Mouse (Mus musculus) ES-Bruce4 (cell line): ENCODE measurements at regions not wholly inside any gene's neighbourhood (a gene's known extent, or its start where the extent isn't known, plus 50 kb on each side); places are given as distances from the start of the nearest gene placed in this dataset.

Experiments
- H3K27ac ChIP-seq: 2 replicates; pipeline ENCODE4 v1.5.1; 2012; ENCODE audit warnings: low read length, inconsistent platforms; ENCODE audit not compliant: insufficient read depth
- H3K27me3 ChIP-seq: 2 replicates; pipeline ENCODE4 v1.6.1; 2012; ENCODE audit warnings: mild to moderate bottlenecking, low read length, inconsistent platforms; ENCODE audit not compliant: control insufficient read depth, poor library complexity, insufficient read depth, severe bottlenecking
- H3K36me3 ChIP-seq: 2 replicates; pipeline ENCODE4 v1.6.1; 2012; ENCODE audit warnings: inconsistent platforms, mild to moderate bottlenecking, low read length, moderate library complexity; ENCODE audit not compliant: control insufficient read depth, poor library complexity, insufficient read depth, severe bottlenecking
- H3K4me1 ChIP-seq: one replicate; pipeline ENCODE4 v1.8.1; 2011; ENCODE audit warnings: low read length; ENCODE audit not compliant: control insufficient read depth, insufficient read depth
- H3K4me3 ChIP-seq: 2 replicates; pipeline ENCODE4 v1.5.1; 2011; ENCODE audit warnings: low read depth, mild to moderate bottlenecking, low read length
- H3K9ac ChIP-seq: 2 replicates; pipeline ENCODE4 v1.6.1; 2012; ENCODE audit warnings: low read depth, mild to moderate bottlenecking, inconsistent platforms; ENCODE audit not compliant: poor library complexity, severe bottlenecking
- H3K9me3 ChIP-seq: replicated peaks from 2 replicates; pipeline ENCODE4 v1.6.1; 2012; ENCODE audit warnings: mild to moderate bottlenecking, low read length, inconsistent platforms; ENCODE audit not compliant: control insufficient read depth, poor library complexity, insufficient read depth, severe bottlenecking
- CTCF ChIP-seq: IDR thresholded peaks from one replicate; pipeline ENCODE4 v1.8.1; 2011; ENCODE audit warnings: low read depth, low read length
- EP300 ChIP-seq: IDR thresholded peaks from 2 replicates; pipeline ENCODE4 v1.6.1; 2011; ENCODE audit warnings: low read depth, low read length; ENCODE audit not compliant: insufficient read depth
- POLR2A ChIP-seq: IDR thresholded peaks from one replicate; pipeline ENCODE4 v1.8.1; 2011; ENCODE audit warnings: low read length; ENCODE audit not compliant: insufficient read depth

DNA sequence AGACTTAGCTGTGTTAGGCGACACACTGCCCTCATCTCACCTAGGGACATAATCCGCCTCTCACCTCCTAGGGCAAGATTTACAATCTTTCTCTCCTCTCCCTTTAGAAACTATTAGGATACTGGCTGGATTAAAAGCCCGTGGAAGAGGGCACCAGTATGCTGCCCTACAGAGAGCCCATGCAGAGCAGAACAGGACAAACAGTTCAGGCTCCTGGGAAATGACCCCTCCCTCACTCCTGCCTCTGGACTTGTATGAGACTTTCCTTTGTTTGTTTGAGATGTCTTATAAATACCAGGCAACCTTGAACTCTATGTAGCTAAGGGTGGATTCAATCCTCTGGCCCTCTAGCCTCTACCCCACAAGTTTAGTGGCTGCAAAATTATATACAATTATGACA, 81.8 kb upstream of the Barx2 start:
- H3K4me3 ChIP-seq = no peak overlapping the region
- no peaks in the 10 kb centered on the region for H3K9me3 ChIP-seq
- H3K27me3 ChIP-seq = no peaks in the 10 kb centered on the region
- no peak for TF ChIP-seq POLR2A
- no peak for TF ChIP-seq CTCF
- no peak for TF ChIP-seq EP300
- H3K27ac ChIP-seq = no peak overlapping the region
- H3K4me1 ChIP-seq = no peaks in the 10 kb centered on the region
- no peaks in the 10 kb centered on the region for H3K36me3 ChIP-seq
- no peak overlapping the region for H3K9ac ChIP-seq

DNA sequence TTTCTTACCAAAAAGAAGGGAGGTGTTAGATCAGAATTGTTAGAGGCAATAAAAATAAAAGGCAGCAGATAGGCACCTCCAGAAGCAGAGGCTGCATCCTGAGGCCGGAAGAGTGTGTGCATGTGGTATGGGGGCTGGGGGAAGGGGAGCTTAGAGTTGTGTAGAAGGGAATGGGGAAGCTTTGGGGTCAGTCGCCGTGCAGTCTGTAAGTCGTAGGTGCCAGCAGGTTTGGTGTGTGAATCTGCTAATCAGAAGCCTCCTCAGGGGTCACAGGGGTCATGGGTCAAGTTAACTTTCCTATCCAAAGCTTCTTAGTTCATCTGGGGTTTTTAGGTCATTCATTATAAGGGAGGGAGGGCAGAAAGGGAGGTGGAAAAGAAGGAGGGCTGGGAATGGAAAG, 82.4 kb upstream of the Barx2 start:
- no peaks in the 10 kb centered on the region for H3K27me3 ChIP-seq
- H3K36me3 ChIP-seq = no peaks in the 10 kb centered on the region
- no peaks in the 10 kb centered on the region for H3K9me3 ChIP-seq
- H3K9ac ChIP-seq = no peak overlapping the region
- H3K27ac ChIP-seq = no peak overlapping the region
- no peaks in the 10 kb centered on the region for H3K4me1 ChIP-seq
- no peak overlapping the region for H3K4me3 ChIP-seq
- TF ChIP-seq POLR2A = no peak
- no peak for TF ChIP-seq EP300
- TF ChIP-seq CTCF = no peak

DNA sequence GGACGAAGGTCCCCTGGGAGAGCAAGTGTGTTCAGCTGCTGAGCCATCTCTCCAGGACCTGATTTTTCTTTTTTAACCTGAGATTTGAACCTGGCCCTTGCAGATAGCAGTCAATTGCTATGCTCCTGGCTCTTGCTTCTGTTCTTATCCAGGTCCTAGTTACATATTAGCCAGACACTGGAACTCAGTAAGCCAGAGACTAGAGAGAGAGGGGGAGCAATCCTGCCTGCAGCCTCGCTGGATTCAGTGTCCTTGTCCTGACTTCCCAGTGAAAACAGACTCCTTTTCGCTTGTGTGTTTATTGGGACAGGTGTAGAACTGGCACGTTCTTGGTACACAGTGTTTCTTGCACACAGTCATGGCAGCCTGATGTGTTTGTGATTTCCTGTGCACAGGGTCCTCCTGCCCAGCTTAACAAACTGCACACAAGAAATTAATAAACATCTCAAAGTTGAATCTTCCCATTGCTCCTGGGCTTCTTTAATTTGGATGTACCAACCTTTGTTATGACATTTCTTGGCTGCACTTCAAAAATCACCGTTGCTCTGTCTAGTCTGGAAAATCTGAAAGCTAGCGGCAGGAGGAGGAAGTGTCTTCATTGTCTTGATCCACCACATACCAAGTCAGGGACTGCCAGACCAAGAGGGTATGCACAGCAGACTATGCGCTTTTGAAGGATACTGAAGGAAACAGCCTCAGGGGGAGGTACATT, 83.4 kb upstream of the Barx2 start:
- no peak for TF ChIP-seq POLR2A
- TF ChIP-seq CTCF = no peak
- no peak for TF ChIP-seq EP300
- H3K27ac ChIP-seq = no peak overlapping the region
- no peaks in the 10 kb centered on the region for H3K36me3 ChIP-seq
- no peaks in the 10 kb centered on the region for H3K4me1 ChIP-seq
- no peaks in the 10 kb centered on the region for H3K9me3 ChIP-seq
- H3K9ac ChIP-seq = no peak overlapping the region
- no peaks in the 10 kb centered on the region for H3K27me3 ChIP-seq
- H3K4me3 ChIP-seq = no peak overlapping the region

- Histone ChIP-seq H3K36me3 (no peaks in the 10 kb centered on the region), H3K4me1 (peaks cover 1% of the 10 kb centered on the region), H3K27me3 (no peaks in the 10 kb centered on the region), H3K9me3 (no peaks in the 10 kb centered on the region), H3K9ac (no peak overlapping the region), H3K27ac (no peak overlapping the region), H3K4me3 (peak overlapping the region; percentile 35)
- TF ChIP-seq EP300 (no peak), POLR2A (no peak), CTCF (no peak)
These were observed 84.2 kb upstream of the Barx2 start for GRCm38 (mm10) chr9:31997178-31998097.

GRCm38 (mm10) chr9:31998488-31999280, 85.4 kb upstream of the Barx2 start:
- Histone ChIP-seq H3K27me3 (no peaks in the 10 kb centered on the region), H3K36me3 (no peaks in the 10 kb centered on the region), H3K27ac (no peak overlapping the region), H3K4me3 (no peak overlapping the region), H3K9me3 (no peaks in the 10 kb centered on the region), H3K4me1 (peaks cover 1% of the 10 kb centered on the region), H3K9ac (no peak overlapping the region)
- no peak for TF ChIP-seq EP300
- no peak for TF ChIP-seq CTCF
- TF ChIP-seq POLR2A = no peak
